Mouse (Mus musculus): ENCODE measurements around the gene Surf1. TPM values are rescaled to one million over a fixed set of nuclear protein-coding genes. Genes with fewer than 3 reads are reported as not detected.

The Surf1 gene
- polyA plus RNA-seq, 1 experiment from 2014 or later: 54.4 TPM

Other genes starting within 250 kb of the Surf1 start
- gene Lcn4, start 245.2 kb downstream of the Surf1 start, polyA plus RNA-seq (2016; fragmentation: Nextera tagmentation; extraction: Ambion mirVana): not detected in 2 replicates
- gene Abo, start 51.6 kb downstream of the Surf1 start, polyA plus RNA-seq (2016; fragmentation: Nextera tagmentation; extraction: Ambion mirVana): not detected in 2 replicates
- 28.8 and 29.5 TPM in 2 replicates for gene Surf6, start 13.7 kb downstream of the Surf1 start, polyA plus RNA-seq (2016; fragmentation: Nextera tagmentation; extraction: Ambion mirVana)
- 139 and 144 TPM in 2 replicates for gene Med22, start 5.9 kb downstream of the Surf1 start, polyA plus RNA-seq (2016; fragmentation: Nextera tagmentation; extraction: Ambion mirVana)
- gene Rpl7a, start 5.8 kb downstream of the Surf1 start, polyA plus RNA-seq (2016; fragmentation: Nextera tagmentation; extraction: Ambion mirVana): 560 and 566 TPM in 2 replicates
- 49.6 and 50.9 TPM in 2 replicates for gene Surf2, start 163 bp downstream of the Surf1 start, polyA plus RNA-seq (2016; fragmentation: Nextera tagmentation; extraction: Ambion mirVana)
- gene Surf4, start 17.4 kb upstream of the Surf1 start, polyA plus RNA-seq (2016; fragmentation: Nextera tagmentation; extraction: Ambion mirVana): 118 and 125 TPM in 2 replicates
- 0.11 TPM in 1 of 2 replicates, not detected in the other for gene Stkld1, start 17.5 kb upstream of the Surf1 start, polyA plus RNA-seq (2016; fragmentation: Nextera tagmentation; extraction: Ambion mirVana)
- 40.3 and 43.1 TPM in 2 replicates for gene Rexo4, start 47.9 kb upstream of the Surf1 start, polyA plus RNA-seq (2016; fragmentation: Nextera tagmentation; extraction: Ambion mirVana)
- not detected in 2 replicates for gene Adamts13, start 56.9 kb upstream of the Surf1 start, polyA plus RNA-seq (2016; fragmentation: Nextera tagmentation; extraction: Ambion mirVana)
- gene Cacfd1, start 93.4 kb upstream of the Surf1 start, polyA plus RNA-seq (2016; fragmentation: Nextera tagmentation; extraction: Ambion mirVana): 120 and 126 TPM in 2 replicates
- gene Slc2a6, start 111.5 kb upstream of the Surf1 start, polyA plus RNA-seq (2016; fragmentation: Nextera tagmentation; extraction: Ambion mirVana): 1.6 and 1.8 TPM in 2 replicates
- gene Mymk, start 155.6 kb upstream of the Surf1 start, polyA plus RNA-seq (2016; fragmentation: Nextera tagmentation; extraction: Ambion mirVana): 0.26 TPM in 1 of 2 replicates, not detected in the other
- gene Adamtsl2, start 162.8 kb upstream of the Surf1 start, polyA plus RNA-seq (2016; fragmentation: Nextera tagmentation; extraction: Ambion mirVana): 5.3 and 5.4 TPM in 2 replicates
- 0.27 and 0.32 TPM in 2 replicates for gene Fam163b, start 226.0 kb upstream of the Surf1 start, polyA plus RNA-seq (2016; fragmentation: Nextera tagmentation; extraction: Ambion mirVana)
- not detected in 2 replicates for gene Dbh, start 248.7 kb upstream of the Surf1 start, polyA plus RNA-seq (2016; fragmentation: Nextera tagmentation; extraction: Ambion mirVana)